Mouse (Mus musculus) heart, adult 9 months (tissue): Measurements from ENCODE around the gene Casc4.
A peak's percentile ranks its signal among the peaks of the same experiment; 100 is the strongest.

ENCODE experiments used
- DNase-seq, 2 experiments: peaks; one replicate each; pipeline ENCODE4 v3.0.0; 2022; ENCODE audit warnings: low spot score in 2 of 2

Gene Casc4

GRCm38 (mm10) chr2:121866632-121867050, at the start of gene Casc4:
Gene Casc4 (plus strand): TSS chr2:121866970.
- DNase-seq: peak; percentile 81

- DNase-seq: no peak
Observed at GRCm38 (mm10) chr2:121821787-121822186, 45.0 kb upstream of the Casc4 start.

GRCm38 (mm10) chr2:121824653-121825052, 42.1 kb upstream of the Casc4 start:
- DNase-seq: no peak

GRCm38 (mm10) chr2:121826189-121826588, 40.6 kb upstream of the Casc4 start:
- no peak for DNase-seq

- DNase-seq: no peak
Observed at GRCm38 (mm10) chr2:121828411-121828810, 38.4 kb upstream of the Casc4 start.

GRCm38 (mm10) chr2:121832484-121832894, 34.3 kb upstream of the Casc4 start:
- peak; percentile 7 to 35 for DNase-seq

GRCm38 (mm10) chr2:121834926-121835325, 31.8 kb upstream of the Casc4 start:
- no peak for DNase-seq

- no peak for DNase-seq
Observed at GRCm38 (mm10) chr2:121841453-121841852, 25.3 kb upstream of the Casc4 start.

- no peak for DNase-seq
Observed at GRCm38 (mm10) chr2:121842249-121842648, 24.5 kb upstream of the Casc4 start.

GRCm38 (mm10) chr2:121846050-121846449, 20.7 kb upstream of the Casc4 start:
- DNase-seq: no peak

- no peak for DNase-seq
Observed at GRCm38 (mm10) chr2:121852045-121852444, 14.7 kb upstream of the Casc4 start.

- DNase-seq: no peak
Observed at GRCm38 (mm10) chr2:121853974-121854373, 12.8 kb upstream of the Casc4 start.

- DNase-seq: no peak
Observed at GRCm38 (mm10) chr2:121859380-121859980, 7.3 kb upstream of the Casc4 start.

- DNase-seq: peak in 1 of 2 experiments; percentile 1
Observed at GRCm38 (mm10) chr2:121866071-121866601, 634 bp upstream of the Casc4 start.

GRCm38 (mm10) chr2:121867051-121867928, 520 bp downstream of the Casc4 start:
- DNase-seq: peak in 1 of 2 experiments; percentile 13

- DNase-seq: no peak
Observed at GRCm38 (mm10) chr2:121879506-121879905, 12.7 kb downstream of the Casc4 start.

- DNase-seq: no peak
Observed at GRCm38 (mm10) chr2:121885509-121886106, 18.8 kb downstream of the Casc4 start.

GRCm38 (mm10) chr2:121886406-121886805, 19.6 kb downstream of the Casc4 start:
- no peak for DNase-seq

GRCm38 (mm10) chr2:121888720-121889497, 22.1 kb downstream of the Casc4 start:
- DNase-seq: no peak

GRCm38 (mm10) chr2:121895261-121895660, 28.5 kb downstream of the Casc4 start:
- DNase-seq: no peak

GRCm38 (mm10) chr2:121896825-121897224, 30.1 kb downstream of the Casc4 start:
- no peak for DNase-seq

- DNase-seq: no peak
Observed at GRCm38 (mm10) chr2:121909975-121910374, 43.2 kb downstream of the Casc4 start.
